Mouse (Mus musculus): Measurements from ENCODE around the gene Wdr31. TPM values are rescaled to one million over a fixed set of nuclear protein-coding genes. Genes with fewer than 3 reads are reported as not detected.

Wdr31 gene
- total and polyA plus RNA-seq, 3 experiments, result 0.52 to 2.0 (median 1.8) TPM

DNA sequence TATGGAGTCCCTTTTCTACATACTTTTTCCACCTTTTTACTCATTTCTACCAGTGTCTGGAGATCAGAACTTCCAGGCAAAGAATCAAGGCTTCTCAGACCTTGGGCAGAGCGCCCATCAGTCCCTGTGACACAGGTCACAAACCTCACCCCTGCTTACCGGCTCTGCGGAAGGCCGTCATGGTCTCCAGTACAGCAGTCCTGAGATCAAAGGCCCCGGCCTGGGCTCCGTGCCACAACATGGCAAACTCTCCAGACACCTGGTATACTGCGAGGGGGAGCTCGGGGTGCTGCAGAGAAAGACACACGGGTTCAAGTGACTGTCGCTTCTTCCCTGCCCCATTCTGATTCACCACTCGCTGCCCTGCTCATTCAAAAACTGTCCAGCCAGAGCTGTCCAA is 39.2 kb upstream of the Wdr31 start:
- H3K4me1 ChIP-seq (ENCODE audit: insufficient read depth, low read depth, low read length), result peaks cover 83% of the 10 kb centered on the region
- no peaks in the 10 kb centered on the region for H3K9me3 ChIP-seq (replicated peaks)
- ATAC-seq (ENCODE audit: extremely low read depth, insufficient number of reproducible peaks, low FRiP score, poor library complexity, severe bottlenecking), result no peak
- no peak overlapping the region for H3K4me3 ChIP-seq (ENCODE audit: low read depth, low read length)
- no peaks in the 10 kb centered on the region for H3K27me3 ChIP-seq (ENCODE audit: insufficient read depth, low read length)
- DNase-seq (ENCODE audit: low spot score), result no peak
- H3K36me3 ChIP-seq (replicated peaks), result peaks cover 79% of the 10 kb centered on the region
- TF ChIP-seq CTCF (IDR thresholded peaks at IDR 0.05; ENCODE audit: low read depth, low read length) (no peak), POLR2AphosphoS5 (IDR thresholded peaks at IDR 0.05; ENCODE audit: insufficient replicate concordance, low read depth, low read length) (no peak), TAL1 (conservative IDR thresholded peaks at IDR 0.05; ENCODE audit: low read depth, low read length) (no peak), GATA1 (IDR thresholded peaks at IDR 0.05; ENCODE audit: borderline replicate concordance, low read length) (no peak), GATA2 (IDR thresholded peaks at IDR 0.05; ENCODE audit: borderline replicate concordance, low read depth, low read length) (no peak)

DNA sequence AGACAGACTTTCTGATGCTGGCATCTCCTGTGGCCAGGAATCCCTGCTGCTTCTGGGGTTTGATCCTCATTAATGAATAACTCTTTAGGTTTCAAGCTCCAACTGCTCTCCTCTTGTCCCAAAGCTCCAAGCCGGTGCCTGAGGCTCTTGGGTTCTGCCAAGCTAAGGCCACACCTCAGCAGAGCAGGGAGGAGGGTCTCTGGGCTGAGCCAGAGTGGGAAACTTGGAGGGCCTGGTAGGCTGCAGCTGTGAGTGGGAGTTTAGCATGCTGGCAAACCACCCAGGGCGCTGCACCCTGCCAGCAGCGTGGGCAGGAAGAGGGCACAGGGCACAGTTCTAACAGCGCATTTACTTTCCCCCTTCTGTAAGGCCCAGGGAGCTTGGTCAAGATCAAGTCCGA is 38.1 kb upstream of the Wdr31 start:
- peaks cover 75% of the 10 kb centered on the region for H3K4me1 ChIP-seq (ENCODE audit: insufficient read depth, low read depth, low read length)
- H3K27me3 ChIP-seq (ENCODE audit: insufficient read depth, low read length), result no peaks in the 10 kb centered on the region
- ATAC-seq (ENCODE audit: extremely low read depth, insufficient number of reproducible peaks, low FRiP score, poor library complexity, severe bottlenecking), result no peak
- DNase-seq (ENCODE audit: low spot score), result no peak
- no peak overlapping the region for H3K4me3 ChIP-seq (ENCODE audit: low read depth, low read length)
- H3K36me3 ChIP-seq (replicated peaks), result peaks cover 73% of the 10 kb centered on the region
- H3K9me3 ChIP-seq (replicated peaks), result no peaks in the 10 kb centered on the region
- TF ChIP-seq GATA1 (IDR thresholded peaks at IDR 0.05; ENCODE audit: borderline replicate concordance, low read length) (no peak), GATA2 (IDR thresholded peaks at IDR 0.05; ENCODE audit: borderline replicate concordance, low read depth, low read length) (no peak), CTCF (IDR thresholded peaks at IDR 0.05; ENCODE audit: low read depth, low read length) (no peak), TAL1 (conservative IDR thresholded peaks at IDR 0.05; ENCODE audit: low read depth, low read length) (no peak), POLR2AphosphoS5 (IDR thresholded peaks at IDR 0.05; ENCODE audit: insufficient replicate concordance, low read depth, low read length) (no peak)

DNA sequence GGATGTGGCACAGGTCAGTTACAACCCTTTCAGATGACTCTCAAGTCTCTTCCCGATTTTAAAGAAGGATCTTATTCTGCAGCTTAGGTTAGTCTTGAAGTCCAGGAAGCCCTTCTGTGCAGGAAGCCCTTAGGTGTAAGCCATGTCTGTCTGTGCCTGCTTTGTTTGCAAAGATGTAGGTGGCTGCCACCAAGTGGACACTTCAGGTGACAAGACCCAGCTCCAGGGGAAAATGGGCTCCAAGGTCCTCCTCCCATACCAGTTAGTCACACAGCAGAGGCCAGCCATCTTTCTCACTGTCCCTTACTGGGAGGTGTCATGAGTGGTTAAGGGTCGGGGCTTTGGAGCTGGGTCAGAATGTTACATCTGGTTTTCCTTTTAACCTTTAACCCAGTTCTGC is 36.1 kb upstream of the Wdr31 start:
- peaks cover 52% of the 10 kb centered on the region for H3K36me3 ChIP-seq (replicated peaks)
- 0 out of 2 replicates have a peak, but pooled peaks have one; percentile 9 for ATAC-seq (ENCODE audit: extremely low read depth, insufficient number of reproducible peaks, low FRiP score, poor library complexity, severe bottlenecking)
- H3K4me3 ChIP-seq (ENCODE audit: low read depth, low read length), result no peak overlapping the region
- no peaks in the 10 kb centered on the region for H3K9me3 ChIP-seq (replicated peaks)
- DNase-seq (ENCODE audit: low spot score), result peak; percentile 65
- H3K4me1 ChIP-seq (ENCODE audit: insufficient read depth, low read depth, low read length), result peaks cover 74% of the 10 kb centered on the region
- TF ChIP-seq GATA1 (IDR thresholded peaks at IDR 0.05; ENCODE audit: borderline replicate concordance, low read length) (no peak), TAL1 (conservative IDR thresholded peaks at IDR 0.05; ENCODE audit: low read depth, low read length) (no peak), CTCF (IDR thresholded peaks at IDR 0.05; ENCODE audit: low read depth, low read length) (no peak)
- H3K27me3 ChIP-seq (ENCODE audit: insufficient read depth, low read length), result no peaks in the 10 kb centered on the region

DNA sequence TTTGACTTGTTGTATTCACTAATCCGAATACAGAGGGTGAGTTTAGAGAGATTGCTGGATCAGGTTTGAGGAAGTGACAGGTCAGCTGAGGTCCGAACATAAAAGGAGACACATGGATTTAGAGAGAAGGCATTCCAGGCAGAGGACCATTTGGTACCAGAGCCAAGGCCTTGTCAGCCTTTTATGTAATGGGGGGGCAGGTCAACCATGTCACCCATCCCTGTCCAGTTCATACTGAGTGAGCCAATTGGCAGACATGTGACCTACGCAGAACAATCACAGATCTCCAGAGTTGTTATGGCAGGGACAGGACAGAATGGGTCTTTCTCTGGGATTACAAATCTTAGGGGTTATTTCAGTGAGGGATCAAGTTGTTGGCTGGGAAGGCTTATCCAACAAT is 35.3 kb upstream of the Wdr31 start:
- ATAC-seq (ENCODE audit: extremely low read depth, insufficient number of reproducible peaks, low FRiP score, poor library complexity, severe bottlenecking) (no peak), DNase-seq (ENCODE audit: low spot score) (no peak)
- Histone ChIP-seq H3K4me3 (ENCODE audit: low read depth, low read length) (no peak overlapping the region), H3K9me3 (replicated peaks) (no peaks in the 10 kb centered on the region), H3K4me1 (ENCODE audit: insufficient read depth, low read depth, low read length) (peaks cover 72% of the 10 kb centered on the region), H3K27me3 (ENCODE audit: insufficient read depth, low read length) (no peaks in the 10 kb centered on the region), H3K36me3 (replicated peaks) (peaks cover 44% of the 10 kb centered on the region)
- no peak for TF ChIP-seq POLR2AphosphoS5 (IDR thresholded peaks at IDR 0.05; ENCODE audit: insufficient replicate concordance, low read depth, low read length)

DNA sequence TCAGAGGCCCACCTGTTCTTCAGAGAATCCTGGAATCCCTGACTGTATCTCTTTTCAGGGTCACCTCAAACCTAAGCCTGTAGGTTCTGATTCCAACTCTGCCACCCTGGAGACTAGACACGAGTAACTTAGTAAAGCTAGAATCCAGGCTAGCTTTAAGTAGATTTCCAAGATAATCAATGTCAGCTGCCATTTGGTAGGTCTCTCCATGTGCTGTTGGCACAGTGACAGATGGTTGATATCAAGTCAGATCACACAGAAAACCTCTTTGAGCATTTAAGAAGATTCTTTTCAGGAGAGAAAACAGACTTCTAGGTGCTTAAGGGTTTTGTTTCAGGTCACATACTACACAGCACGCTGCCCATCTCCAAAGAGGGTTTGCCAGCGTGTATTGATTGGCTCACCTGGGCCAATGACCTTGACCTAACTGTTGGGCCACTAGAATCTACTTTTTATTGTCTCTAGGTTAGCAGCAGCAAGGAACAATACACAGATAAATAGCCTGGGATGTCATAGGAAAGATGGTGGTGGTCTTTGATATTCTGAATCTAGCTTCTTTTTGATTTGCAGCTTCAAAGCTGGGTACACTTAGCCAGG is 32.8 kb upstream of the Wdr31 start, which contains the start of gene Hdhd3:
Gene Hdhd3 (minus strand): TSS at position 94 of the 597 bp plus-strand sequence.
- no peak for DNase-seq (ENCODE audit: low spot score)
- Histone ChIP-seq H3K4me1 (ENCODE audit: insufficient read depth, low read depth, low read length) (peaks cover 57% of the 10 kb centered on the region), H3K9me3 (replicated peaks) (no peaks in the 10 kb centered on the region), H3K36me3 (replicated peaks) (peaks cover 36% of the 10 kb centered on the region), H3K4me3 (ENCODE audit: low read depth, low read length) (peak within 1 kb of the TSS; percentile 76), H3K27me3 (ENCODE audit: insufficient read depth, low read length) (no peaks in the 10 kb centered on the region)
- ATAC-seq (ENCODE audit: extremely low read depth, insufficient number of reproducible peaks, low FRiP score, poor library complexity, severe bottlenecking), result no peak
- TF ChIP-seq POLR2AphosphoS5 (IDR thresholded peaks at IDR 0.05; ENCODE audit: insufficient replicate concordance, low read depth, low read length) (no peak), GATA2 (IDR thresholded peaks at IDR 0.05; ENCODE audit: borderline replicate concordance, low read depth, low read length) (no peak), CTCF (IDR thresholded peaks at IDR 0.05; ENCODE audit: low read depth, low read length) (no peak), TAL1 (conservative IDR thresholded peaks at IDR 0.05; ENCODE audit: low read depth, low read length) (no peak), GATA1 (IDR thresholded peaks at IDR 0.05; ENCODE audit: borderline replicate concordance, low read length) (no peak)

DNA sequence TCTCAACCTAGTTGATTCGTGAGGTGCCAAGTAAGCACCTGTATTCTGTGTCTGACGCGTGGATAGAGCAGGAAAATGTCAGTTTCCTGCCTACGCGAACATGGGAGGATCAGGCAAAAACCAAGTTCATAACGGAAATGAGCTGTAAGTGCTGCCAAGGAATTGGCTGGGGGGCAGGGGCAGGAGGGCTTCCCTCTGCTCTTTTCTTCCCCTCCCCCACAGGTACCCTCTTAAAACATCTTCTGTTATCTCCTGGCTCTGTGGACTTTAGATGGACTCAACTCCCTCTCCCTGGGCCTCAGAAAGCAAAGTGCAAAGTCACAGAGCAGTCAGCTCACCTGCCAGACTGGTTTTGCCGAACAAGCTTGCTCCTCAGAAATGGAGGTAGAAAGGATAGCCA is 32.3 kb upstream of the Wdr31 start:
- no peak for DNase-seq (ENCODE audit: low spot score)
- no peak for ATAC-seq (ENCODE audit: extremely low read depth, insufficient number of reproducible peaks, low FRiP score, poor library complexity, severe bottlenecking)
- Histone ChIP-seq H3K27me3 (ENCODE audit: insufficient read depth, low read length) (no peaks in the 10 kb centered on the region), H3K9me3 (replicated peaks) (no peaks in the 10 kb centered on the region), H3K36me3 (replicated peaks) (peaks cover 36% of the 10 kb centered on the region), H3K4me3 (ENCODE audit: low read depth, low read length) (no peak overlapping the region), H3K4me1 (ENCODE audit: insufficient read depth, low read depth, low read length) (peaks cover 52% of the 10 kb centered on the region)
- TF ChIP-seq GATA1 (IDR thresholded peaks at IDR 0.05; ENCODE audit: borderline replicate concordance, low read length) (no peak), GATA2 (IDR thresholded peaks at IDR 0.05; ENCODE audit: borderline replicate concordance, low read depth, low read length) (no peak), POLR2AphosphoS5 (IDR thresholded peaks at IDR 0.05; ENCODE audit: insufficient replicate concordance, low read depth, low read length) (no peak), CTCF (IDR thresholded peaks at IDR 0.05; ENCODE audit: low read depth, low read length) (no peak), TAL1 (conservative IDR thresholded peaks at IDR 0.05; ENCODE audit: low read depth, low read length) (no peak)
